Mouse (Mus musculus): Measurements from ENCODE around the gene Efcab11.
"Not testable (repeated sequence)": the region's sequence is repeated elsewhere in the genome, so short reads cannot be mapped to it uniquely, and the experiment has no call there.

The Efcab11 gene

DNA sequence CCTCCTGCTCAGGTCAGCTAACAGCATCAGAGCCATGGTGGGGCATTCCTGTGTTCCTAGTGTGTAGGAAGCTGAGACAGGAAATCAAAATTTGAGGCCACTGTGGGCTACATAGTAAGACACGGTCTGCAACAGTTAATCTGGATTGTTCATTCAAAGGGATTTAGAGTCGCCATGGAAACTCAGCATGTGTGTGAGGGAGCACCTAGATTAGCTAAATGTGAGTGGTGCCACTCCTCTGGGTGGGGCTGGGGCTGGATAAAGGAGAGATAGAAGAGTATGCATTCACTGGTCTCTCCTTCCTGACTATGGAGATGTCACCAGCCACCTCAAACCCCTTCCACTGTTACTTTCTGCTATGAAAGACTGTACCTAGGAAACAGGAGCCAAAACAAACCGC is 10.8 kb downstream of the Efcab11 start:
- DNase-seq: no peak

DNA sequence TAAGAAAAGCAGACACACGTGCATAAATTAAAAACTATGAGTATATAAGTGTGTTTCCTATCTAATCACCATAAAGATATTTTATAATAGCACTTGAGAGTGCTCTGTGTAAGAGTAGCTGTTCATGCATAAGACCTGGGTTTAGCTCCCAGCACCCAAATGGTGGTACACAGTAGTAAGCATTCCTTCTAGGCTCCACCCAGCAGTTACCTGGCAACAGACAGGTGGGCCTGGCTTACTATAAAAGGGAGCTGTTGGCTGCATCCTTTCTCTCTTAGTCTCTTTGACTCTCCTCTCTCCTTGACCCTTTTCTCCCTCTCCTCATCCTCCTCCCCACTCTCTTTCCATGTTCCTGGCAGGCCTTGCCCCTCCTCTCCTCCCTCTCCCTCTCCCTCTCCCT is 15.4 kb downstream of the Efcab11 start:
- DNase-seq: no peak

DNA sequence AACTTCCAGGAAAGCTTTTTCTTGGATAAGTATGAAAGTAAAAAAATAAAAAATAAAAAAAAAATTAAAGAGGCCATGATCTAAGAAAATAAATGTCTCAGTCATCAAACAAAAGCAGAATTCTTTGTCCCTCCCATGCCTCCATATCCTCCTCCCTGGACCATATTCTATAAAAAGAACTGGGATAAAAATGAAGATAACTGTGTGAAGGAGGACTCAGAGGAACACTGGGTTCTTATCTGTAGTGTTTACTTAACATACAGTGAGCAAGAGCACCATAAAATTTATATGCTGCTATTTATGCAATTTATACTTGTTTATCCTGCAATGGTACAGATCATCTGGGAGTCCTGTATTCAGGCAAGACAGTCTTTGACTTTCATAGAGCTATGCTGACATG is 19.6 kb downstream of the Efcab11 start:
- no peak for DNase-seq

DNA sequence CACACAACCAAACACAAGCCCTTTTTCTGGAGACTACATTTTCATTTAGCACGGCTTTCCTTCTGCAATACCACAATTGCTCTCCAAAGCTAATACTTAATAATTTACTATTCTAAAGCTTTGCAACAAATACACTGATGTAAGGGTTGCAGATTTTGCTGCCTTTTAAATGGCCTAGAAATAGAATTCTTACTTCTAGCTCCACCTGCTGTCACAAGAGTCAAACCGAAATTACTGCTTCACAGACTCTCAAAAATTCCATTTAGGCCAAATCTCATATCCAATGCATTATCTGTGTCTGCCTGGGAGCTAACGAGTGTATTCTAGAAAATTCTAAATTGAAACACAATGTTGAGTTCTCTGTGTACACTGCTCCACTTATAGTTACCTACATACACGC is 23.3 kb downstream of the Efcab11 start:
- DNase-seq: peak; percentile 38

DNA sequence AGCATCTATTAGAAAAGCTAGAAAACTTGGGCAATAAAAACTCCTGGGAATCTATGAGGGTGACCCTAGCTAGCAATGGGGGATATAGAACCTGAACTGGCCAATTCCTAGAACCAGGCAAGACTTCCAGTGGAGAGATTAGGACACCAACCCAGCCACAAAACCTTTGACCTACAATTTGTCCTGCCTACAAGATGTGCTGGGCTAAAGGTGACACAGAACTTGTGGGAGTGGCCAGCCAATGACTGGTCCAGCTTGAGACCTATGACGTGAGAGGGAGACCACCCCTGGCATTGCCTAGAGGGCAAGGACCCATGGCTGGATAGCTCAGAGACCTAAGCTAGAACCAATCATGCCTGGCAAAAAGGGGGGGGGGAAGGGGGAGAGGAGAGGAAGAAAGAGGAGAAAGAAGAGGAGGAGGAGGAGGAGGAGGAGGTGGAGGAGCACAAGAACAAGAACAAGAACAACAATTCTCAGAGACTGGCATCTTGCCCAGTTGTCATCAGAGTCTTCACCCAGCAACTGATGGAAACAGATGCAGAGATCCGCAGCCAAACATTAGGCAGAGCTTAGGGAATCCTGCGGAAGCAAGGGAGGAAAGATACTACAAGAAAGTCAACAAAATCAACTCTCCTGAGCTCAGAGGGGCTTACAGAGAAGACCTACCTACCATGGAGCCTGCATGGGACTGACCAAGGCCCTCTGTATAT is 24.7 kb downstream of the Efcab11 start:
- DNase-seq: no peak

DNA sequence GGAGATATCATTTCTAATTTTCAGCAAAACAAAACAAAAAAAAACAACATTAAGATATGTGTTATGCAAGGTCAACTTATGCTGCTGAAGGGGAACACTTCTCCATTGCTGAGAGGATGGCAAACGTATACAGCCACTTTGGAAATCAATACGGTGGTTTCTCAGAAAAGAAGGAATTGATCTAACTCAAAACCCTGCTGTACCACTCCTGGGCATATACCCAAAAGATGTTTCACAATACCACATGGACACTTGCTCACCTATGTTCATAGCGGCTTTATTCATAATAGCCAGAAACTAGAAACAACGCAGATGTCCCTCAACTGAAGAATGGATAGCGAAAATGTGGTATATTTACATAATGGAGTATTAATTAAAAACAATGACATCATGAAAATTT is 25.6 kb downstream of the Efcab11 start:
- DNase-seq: no peak

DNA sequence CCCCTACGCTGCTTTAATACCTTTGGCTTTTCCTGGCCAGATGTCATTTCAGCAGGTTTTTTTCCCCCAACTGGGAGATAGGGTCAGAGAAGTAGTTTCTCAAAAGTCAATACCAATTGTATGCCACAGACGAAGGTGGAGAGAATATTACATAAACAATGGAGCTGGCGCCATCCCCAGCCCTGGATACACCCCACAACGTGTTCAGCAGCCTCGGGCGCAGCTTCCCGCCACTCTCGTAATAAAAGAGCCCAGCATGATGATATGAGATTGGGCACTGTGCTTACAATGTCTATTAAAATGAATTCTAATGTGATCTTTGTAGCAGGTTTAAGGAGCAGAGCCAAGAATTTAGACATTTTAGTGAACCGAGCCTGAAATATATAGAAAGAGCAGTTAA is 28.2 kb downstream of the Efcab11 start:
- peak; percentile 19 for DNase-seq

DNA sequence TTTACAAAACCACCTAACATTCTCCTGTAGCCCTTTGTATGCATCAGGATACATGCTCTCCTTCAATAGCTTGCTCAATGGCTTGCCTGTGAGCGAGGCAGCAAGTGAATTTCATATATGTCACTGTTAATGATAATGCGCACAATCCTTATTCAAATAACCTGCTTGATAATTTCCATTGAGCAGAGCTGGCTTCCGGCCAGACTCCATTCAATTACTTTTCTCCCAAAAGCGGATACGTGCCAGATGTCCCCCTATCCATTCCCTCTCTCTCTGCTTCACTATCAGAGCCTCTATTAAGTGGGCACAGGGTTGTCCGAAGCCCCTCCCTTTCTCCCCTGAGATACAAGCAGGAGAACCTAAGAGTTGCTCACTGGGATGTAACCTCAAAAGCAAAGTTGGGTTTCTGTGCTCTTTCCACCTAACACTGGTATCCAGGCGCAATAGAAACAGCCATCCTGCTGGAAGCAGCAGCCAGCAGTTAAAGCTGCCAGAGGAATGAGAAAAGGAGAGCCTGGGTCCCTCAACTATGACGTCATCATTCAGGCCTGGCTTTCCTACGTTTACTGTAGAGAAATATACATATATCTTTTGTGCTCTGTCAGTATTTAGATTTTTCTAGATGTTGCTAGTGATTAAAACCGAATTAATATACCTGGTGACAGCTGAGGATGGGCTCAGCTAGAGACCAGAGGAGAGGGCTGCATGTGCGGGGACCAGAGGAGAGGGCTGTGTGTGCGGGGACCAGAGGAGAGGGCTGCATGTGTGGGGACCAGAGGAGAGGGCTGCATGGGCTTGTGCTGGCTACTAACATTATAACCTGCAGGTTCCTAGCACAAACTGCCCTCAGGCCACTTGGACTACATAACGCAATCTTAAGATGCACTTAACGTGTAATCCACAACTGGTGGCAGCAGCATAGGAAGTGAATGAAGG is 30.6 kb downstream of the Efcab11 start:
- DNase-seq: no peak

DNA sequence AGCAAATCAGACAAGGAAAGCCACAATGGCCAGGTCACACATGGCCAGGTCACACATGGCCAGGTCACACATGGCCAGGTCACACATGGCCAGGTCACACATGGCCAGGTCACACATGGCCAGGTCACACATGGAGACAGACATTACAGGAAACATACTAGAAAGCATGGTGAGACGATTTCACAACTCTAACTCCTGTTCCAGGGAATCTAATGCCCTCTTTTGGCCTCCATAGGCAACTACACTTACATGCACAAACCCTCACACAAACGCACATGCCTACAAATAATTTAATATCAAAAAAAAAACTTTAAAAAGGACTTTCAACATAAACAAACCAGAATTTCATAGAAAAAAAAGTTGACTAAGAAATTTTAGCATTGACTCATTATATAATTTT is 34.2 kb downstream of the Efcab11 start:
- DNase-seq: no peak

DNA sequence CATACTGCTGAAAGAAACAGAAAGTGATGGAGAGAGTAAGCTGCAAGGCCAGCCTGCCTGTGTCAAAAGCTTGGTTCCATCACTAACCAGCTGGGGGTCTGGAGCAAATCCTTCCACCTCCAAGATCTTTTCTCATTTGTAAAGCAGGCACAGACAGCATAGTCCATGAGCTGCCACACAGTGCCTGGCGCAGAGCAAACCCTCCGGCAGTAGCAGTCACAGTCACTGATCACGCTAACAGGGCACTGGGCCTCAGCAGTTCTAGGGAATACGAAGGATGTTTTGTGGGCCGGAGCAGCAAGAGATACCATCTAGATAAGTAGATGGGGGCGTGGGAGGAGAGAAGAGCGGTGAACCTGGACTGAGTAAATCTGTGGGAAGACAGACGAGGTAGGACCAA is 39.3 kb downstream of the Efcab11 start:
- no peak for DNase-seq

DNA sequence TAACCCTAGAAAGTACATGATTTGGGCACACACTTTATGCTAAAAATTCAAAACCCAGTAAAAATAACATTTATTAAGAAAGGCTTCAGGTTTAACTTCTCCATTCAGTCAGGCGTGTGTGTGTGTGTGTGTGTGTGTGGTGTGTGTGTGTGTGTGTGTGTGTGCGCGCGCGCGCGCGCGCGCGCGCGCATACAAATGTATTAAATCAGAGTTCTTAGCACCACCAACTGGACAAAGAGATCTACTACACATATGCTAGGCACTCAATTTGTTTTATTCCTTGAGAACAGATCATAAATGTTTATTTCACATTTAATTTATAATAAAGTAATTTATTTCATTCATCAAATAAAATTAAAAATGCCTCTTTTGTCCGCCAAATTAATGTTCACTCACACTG is 45.5 kb downstream of the Efcab11 start:
- peak; percentile 57 for DNase-seq

DNA sequence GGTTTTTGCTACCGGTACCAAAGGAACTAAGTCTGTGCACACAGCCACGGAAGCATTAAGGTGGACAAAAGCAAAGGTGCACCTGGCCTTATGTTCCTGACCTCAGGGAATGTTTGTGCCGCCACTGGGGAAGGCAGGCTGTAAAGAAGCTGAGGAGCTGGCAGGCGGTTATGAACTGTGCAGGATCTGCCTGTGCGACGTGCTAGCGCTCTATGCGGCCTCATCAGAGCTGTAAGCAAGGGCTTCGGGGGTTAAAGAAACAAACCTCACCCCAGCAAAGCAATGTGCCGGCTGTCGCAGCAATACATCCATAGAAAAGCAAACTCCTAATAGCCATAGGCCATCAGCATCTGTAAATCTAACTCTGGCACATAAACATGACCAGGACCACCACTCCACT is 46.1 kb downstream of the Efcab11 start:
- no peak for DNase-seq

DNA sequence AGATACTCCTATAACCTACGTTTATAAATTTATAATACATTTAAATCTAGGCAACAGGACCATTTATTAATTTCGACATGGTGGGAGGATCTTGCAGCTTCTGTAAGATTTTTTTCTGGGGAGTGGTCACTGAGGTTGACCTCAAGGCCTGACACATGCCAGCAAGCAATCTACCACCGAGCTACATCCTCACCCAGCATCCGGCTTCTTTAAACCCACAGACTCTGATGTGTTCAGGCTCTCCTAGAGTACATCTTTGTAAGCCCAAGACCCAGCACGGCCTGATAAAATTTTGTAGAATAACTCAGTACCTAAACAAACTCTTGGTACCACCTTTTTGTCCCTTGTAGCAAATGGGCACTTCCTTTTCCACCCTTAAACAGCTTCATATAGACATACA is 46.7 kb downstream of the Efcab11 start:
- DNase-seq: no peak

DNA sequence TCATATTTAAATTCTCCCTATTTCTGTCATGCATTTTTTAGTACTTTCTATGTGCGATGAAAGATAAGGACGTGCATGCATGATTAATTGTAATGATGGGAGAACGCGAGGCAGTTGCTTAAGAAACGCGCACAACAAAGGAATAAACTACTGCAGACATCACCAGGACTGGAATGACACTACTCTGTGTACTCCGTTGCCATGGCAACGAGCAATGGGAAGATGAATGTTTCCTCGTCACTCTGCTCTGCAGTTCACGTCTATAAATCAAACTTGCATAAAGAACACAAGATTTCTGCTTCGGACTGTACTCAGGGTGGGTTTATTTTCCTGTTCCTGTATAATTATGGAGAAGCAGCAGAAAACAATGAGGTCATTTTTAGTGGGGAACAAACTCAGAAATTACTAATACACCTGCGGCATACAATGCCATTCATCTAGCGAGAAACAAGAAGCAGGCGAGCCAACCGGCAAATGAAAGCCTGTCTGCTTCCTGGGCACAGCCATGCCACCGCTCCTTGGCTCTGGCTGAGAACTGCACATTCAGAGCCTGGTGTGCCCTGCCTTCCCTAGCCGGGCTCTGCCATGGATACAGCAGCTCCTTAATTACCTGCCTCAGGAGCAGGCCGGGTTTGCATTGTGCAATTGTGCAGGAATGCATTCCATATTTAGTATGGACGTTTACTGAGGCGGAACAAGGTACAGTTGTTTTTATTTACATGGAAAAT is 47.7 kb downstream of the Efcab11 start:
- DNase-seq: peak; percentile 52

DNA sequence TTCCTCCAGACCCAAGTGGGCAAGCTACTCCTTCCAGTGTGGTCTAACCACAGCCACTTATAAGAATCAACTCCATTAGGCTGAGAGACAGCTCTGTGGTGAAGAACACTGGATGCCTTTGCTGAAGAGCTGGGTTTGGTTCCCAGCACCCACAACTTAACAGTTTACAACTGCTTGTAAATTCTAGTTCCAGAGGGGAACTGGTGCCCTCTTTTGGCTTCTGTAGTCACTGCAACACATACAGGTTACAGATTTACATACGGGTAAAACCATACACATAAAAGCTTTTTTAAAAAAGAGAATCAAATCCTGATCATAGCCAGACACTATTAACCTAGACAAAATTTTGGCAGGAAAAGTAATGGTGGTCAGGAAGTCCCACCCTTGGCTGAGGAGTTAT is 50.8 kb downstream of the Efcab11 start:
- DNase-seq: no peak

DNA sequence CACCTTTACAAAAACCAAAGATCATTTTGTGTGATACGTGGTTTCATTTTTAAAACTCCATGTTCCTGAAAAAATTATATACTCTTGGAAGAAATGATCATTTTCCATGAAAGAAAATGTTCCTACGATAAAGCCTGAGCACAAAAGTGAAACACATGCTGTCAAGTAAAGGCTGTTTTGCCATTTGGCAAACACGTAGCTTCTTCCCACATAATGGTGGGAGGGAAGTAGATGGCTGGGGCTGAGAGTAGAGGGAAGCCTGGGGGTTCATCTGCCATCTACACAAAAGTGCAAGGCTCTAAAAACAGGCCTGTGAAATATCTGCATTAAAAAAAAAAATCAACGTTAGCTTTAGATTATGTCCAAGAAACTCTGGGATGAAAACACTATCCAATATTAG is 61.6 kb downstream of the Efcab11 start:
- DNase-seq: no peak

DNA sequence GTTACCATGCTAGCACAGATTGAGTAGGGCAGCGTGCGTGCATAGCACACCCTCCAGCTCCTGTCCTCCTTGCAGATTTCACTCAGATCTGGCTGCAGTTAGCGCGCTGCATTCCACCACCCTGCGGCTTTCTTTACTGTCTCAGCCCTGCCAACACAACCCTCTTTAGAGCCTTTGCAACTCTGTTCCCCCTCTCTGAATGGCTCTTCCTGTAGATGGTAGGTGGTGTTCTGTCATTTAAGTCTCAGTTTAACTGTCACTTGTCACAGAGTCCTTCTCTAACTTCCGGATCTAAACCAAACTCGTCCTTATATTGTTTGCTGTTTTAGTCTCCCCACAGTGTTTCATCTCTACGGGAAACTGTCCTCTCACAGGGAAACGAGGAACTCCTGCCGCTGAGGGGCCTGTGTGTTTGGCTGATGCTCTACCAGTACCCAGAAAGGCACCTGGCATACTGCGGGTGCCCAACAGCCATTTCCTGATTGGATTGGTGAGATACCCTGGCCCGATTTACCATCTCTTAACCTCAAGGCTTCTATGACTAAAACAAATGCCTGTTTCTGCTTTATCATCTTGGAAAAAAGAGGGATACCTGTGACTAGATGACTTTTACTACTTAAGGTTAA is 62.8 kb downstream of the Efcab11 start:
- DNase-seq: no peak

DNA sequence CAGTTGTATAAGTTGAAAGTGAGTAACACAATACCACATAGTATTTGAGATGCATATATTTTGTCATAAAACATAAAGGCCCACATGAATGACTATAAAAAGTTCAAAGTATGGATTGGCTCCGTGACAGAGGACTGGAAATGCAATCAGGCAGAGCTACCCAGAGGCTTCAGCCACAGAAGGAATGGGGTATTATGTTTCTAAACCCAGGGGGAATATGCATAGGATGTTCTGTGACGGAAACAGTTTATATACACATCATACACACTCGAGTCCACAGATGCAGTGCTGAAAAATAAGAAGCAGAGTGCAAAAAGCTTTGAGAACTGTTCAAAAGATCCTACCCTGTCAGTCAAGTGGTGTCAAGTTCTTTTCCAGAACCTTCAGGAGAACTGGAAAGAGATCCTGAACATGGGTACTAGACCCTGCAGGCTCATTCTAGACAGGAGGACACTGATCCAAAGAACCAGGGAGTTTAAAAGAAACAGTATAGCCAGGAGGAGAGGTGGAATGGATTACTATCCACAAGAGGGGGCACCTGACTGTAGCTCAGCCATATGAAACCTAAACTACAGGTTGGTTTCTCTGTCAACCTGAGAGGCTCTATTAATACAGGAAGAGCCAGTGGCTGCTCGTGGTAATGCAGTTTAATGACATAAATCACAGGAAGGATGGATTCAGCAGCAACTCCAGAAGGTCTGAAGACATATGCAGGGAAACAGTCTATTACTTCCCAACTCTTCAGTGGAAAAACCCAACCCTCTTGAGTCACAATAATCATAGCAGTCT is 64.9 kb downstream of the Efcab11 start:
- DNase-seq: no peak

DNA sequence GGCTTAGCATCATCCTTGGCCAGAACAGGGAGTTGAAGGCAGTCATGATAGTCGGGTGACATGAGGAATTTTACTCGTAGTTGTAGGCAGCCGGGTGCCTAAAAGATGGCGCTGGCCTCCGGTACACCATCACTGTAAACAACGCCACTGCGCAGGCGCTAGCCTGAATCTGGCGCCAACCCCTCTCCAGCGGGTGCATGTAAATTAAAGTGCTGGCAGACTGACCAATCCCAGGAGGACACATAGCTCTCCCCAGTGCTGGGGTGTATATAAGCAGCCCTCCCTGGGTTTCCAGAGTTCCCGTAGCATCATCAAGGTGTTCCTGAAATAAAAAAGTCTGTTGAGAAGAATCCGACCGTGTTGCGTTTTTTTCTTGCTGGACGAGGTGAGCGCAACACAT is 66.2 kb downstream of the Efcab11 start:
- not testable (repeated sequence) for DNase-seq

DNA sequence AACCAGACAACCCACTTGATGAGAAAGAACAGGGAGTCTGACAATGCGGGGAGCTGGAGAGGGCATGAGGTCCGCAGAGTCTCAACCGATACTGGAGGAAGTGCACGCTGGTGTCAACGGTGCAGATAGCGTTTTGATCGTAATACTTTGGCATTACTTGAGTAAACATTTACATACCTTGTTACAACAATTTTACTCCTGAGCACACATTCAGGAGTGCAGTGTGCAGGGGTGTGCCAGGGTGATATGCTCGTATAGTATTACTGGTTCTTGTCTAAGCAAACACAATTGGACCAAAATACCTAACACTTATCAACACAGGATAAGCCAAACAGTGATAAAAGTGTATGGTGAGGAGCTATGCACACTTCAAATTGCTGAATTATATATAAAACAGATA is 69.0 kb downstream of the Efcab11 start:
- no peak for DNase-seq

DNA sequence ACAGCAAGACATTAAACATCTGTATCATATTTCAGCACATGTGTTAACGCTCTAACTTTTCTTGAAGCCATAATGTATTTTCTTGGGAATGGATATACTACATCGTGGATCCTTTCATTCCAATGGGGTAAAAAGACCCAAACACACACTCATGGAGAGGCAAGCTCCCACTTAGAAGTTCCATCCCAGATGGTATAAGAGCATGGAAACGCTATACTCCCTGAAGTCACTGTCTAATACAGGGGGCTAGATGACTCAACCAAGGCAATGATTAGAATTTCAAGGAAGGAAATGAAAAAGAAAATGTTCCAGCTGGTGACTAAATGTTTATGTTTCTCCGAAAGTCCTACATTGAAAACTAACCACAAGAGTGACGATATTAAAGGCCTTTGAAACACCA is 76.3 kb downstream of the Efcab11 start:
- DNase-seq: no peak

DNA sequence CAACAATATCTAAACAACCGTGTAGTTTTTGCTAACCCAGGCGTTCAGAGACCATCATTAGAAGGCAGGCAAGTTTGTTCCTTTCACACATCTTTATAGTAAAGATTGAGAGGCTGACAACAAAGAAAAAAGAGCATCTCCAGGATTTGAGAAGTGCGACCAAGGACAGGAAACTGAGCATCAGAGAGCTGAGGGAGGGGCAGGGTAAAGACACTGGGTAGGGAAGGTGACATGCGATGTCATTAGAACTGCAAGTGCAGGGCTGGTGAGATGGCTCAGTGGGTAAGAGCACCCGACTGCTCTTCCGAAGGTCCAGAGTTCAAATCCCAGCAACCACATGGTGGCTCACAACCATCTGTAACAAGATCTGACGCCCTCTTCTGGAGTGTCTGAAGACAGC is 77.5 kb downstream of the Efcab11 start:
- DNase-seq: not testable (repeated sequence)

All from cerebellum, adult 9-10 months (tissue).